Mouse (Mus musculus) spleen, postnatal 10 days (tissue): ENCODE results near the gene Wrap73.
A peak's percentile ranks its signal among the peaks of the same experiment; 100 is the strongest.

Experiments
- DNase-seq, 2 experiments: peaks; one replicate each; pipeline ENCODE4 v3.0.0; 2021 to 2022; ENCODE audit warnings: low spot score in 2 of 2

Gene Wrap73

DNA sequence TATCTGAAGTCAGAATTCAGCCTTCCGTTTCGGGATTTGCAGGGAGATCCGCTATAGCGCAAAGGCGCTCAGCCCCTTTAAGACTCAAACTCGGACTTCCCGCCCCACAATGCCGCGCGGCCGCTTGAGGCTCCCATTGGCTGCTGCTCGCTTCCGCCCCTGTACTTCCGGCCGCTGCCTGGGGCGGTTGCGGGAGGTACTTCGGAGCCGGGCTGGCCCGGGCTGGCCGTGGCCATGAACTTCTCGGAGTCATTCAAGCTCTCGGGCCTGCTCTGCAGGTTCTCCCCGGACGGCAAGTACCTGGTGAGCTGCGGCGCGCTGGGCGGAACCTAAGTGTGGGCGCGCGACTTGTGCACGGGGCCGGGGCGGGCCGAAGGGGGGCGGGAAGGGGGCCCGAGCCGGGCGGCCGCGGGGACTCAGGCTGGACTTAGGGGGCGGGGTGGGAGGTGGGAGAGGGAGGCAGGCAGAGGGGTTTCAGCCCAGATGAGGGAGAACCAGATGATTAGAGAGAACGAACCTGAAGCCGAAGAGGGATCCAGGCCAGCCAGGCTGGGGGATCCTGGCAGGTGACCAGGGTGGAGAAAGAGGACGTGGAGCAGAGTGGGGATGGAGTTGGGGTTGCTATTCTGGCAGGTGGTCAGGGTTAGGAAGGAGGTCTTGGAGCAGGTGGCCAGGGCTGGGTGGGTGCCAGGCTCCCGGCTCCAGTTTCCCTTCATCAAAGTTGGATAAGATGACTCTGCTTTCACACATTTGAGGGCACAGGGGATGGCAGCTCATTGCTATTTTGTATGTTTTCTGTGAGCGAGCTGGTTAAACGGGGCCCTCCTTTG, at the start of gene Wrap73:
Wrap73 (plus strand) TSS at position 162 of the 830 bp plus-strand sequence.
- DNase-seq: peak; percentile 76 to 92

DNA sequence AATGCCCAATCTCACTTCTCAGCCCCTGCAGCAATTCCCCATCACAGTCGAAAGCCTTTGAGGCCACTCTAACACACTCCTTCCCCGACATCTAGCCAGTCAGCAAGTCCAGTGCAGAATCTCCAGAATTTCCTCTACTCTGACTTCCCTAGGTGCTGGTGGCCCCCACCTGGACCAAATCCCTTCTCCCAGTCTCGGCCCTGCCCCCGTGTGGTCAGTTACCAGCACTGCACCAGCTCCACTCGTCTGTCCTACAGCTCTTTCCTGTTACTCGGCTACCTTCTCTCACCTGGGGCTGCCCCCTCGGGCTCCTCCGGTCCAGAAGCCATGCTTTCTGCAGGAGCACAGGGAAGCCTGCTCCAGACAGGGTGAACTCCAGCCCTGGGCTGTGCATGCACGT, 49.0 kb upstream of the Wrap73 start:
- peak; percentile 35 to 61 for DNase-seq

GRCm38 (mm10) chr4:154096111-154096510, 46.1 kb upstream of the Wrap73 start:
- no peak for DNase-seq

DNA sequence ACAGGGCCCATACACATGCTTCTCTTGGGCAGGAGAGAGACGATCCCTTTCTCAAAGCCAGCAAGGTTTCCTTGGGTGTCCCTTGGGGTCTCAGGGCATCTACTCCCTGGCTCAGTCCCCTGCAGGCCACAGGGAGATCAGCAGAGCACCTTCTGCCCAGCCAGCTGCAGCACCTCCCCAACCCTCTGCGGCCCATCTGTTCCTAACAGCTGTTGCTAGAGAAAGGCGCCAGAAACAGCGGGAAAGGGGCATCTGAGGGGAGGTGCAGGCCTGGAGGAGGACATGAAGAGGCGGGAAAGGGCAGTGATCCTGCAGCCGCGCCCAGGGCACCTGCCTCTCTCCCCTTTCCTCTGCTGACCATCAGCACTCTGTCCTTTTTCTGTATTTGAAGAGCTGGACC, 42.8 kb upstream of the Wrap73 start:
- no peak for DNase-seq

DNA sequence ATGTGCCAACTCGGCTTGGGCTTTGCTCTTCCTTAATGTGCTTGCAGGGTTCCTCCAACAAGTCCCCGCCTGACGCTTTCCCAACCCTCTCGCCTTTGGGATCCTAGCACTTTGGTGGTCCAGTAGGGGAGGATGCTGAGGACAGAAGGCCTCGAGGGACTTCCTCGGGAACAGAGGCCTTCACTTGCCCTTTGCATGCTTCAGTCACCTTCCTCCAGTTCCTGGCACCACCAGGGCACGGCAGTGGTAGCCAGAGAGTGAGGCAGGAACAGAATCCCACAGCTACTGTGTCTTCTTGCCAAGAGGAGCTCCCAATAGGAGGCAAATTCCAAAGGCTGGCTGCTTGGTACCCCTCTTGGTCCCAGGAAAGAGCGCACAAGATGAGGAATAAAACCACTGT, 38.8 kb upstream of the Wrap73 start:
- DNase-seq: no peak

- DNase-seq: no peak
Observed at GRCm38 (mm10) chr4:154103912-154104311, 38.3 kb upstream of the Wrap73 start.

GRCm38 (mm10) chr4:154105381-154106001, 36.7 kb upstream of the Wrap73 start:
- DNase-seq: peak; percentile 44 to 77

GRCm38 (mm10) chr4:154106497-154107061, 35.6 kb upstream of the Wrap73 start:
- DNase-seq: no peak

DNA sequence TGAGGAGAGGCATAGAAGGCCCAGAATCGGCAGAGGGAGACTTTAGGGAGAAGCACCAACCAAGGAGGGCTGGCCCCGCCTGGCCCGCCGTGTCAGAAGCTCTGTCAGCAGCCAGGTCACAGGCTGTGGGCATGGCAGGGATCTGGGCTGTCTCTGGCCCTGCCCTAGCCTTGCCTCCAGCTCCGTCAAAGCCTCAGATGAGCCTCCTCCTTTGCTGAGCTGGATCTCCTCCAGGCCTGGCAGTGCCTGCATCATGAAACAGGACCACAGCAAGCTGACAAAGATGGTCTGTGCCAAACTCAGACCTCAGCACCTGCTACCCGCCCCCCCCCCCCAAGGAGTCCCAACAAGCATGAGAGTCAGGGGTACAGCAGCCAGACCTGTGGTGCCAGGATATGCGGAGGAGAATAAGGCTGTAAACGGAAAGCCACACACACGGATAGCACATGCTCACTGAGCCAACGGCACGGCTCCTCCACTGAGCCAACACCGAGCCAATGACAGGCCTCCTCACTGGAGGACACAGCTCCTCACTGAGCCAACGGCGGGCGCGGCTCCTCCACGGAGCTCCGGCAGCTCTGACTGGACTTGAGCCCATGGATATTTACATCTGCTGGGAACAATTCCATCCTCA, 32.8 kb upstream of the Wrap73 start:
- no peak for DNase-seq

GRCm38 (mm10) chr4:154109850-154110243, 32.3 kb upstream of the Wrap73 start:
- no peak for DNase-seq

- DNase-seq: no peak
Observed at GRCm38 (mm10) chr4:154116421-154116820, 25.8 kb upstream of the Wrap73 start.

DNA sequence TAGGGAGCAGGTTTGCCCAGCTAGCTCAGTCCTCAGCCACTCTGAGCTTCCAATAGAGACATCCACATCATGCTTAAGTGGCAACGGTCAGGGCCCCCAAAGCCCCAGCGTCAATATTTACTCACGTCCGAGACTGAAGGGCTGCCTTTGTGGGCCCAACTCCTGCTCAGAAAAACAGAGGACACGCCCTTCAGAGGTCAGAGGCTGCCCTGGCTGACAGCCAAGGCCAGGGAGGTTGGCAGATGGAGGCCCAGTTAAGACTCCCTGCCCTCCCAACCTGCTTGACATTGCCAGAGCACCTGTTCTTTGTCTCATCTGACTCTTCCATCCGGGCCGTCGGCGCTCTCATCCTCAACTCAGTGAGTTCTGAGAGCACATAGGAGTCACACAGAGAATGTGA, 23.4 kb upstream of the Wrap73 start:
- peak; percentile 40 to 63 for DNase-seq

- no peak for DNase-seq
Observed at GRCm38 (mm10) chr4:154119208-154119607, 23.0 kb upstream of the Wrap73 start.

DNA sequence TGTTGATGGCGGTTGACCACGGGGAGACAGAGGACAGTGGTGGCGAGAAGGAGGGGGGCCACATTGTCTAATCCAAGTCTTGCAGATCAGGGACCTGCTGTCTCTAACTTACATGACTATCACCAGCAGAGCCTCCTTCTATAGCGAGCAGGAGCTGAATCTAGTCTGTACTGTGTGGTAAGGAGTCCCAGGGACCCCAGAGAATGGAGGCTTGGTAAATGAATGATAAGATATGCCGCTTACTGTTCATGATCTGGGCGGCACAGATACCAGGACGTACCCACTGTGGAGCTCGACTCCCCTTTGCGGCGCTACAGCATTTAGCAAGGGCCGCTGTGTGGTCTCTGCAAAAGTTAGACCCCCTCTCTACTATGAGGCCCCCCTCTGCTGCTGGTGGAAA, 20.4 kb upstream of the Wrap73 start:
- no peak for DNase-seq

DNA sequence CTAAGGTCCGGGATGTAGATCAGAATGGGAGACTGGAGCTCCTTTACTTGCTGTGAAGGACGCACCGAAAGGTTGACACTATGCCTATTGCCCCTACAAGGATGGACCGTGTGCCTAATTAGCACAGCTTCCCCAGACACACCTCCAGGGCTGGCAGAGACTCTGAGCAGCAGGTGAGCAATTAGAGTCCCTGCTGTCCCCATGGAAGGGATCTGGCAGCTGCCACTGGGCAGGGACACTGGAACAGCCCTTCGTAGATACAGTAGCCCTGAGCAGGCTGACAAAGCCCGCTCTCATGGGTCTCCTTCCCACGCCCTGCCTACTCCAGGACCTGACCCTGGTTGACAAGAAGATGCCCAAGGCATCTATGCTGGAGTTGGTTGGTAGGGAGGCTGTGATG, 19.8 kb upstream of the Wrap73 start:
- DNase-seq: no peak

- no peak for DNase-seq
Observed at GRCm38 (mm10) chr4:154123553-154123952, 18.6 kb upstream of the Wrap73 start.

DNA sequence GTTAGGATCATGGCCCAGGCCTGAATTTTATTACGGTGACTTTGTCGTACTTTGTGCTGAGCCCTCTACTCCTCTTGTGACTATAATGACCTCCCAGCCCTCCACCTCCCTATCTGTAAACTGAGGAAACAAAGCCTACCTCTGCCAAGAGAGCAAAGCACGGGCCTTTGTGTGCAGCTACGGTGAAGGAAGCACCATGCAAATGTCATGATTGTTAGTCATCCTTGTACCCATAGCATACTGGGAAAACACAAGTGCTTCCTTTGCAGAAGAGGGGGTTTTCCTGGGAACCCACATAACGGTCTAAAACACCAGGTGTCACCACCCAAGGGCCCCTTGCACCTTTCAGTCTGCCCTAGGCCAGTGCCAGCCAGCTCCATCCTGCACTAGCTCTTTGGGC, 17.0 kb upstream of the Wrap73 start:
- DNase-seq: no peak

- no peak for DNase-seq
Observed at GRCm38 (mm10) chr4:154127273-154127672, 14.9 kb upstream of the Wrap73 start.

DNA sequence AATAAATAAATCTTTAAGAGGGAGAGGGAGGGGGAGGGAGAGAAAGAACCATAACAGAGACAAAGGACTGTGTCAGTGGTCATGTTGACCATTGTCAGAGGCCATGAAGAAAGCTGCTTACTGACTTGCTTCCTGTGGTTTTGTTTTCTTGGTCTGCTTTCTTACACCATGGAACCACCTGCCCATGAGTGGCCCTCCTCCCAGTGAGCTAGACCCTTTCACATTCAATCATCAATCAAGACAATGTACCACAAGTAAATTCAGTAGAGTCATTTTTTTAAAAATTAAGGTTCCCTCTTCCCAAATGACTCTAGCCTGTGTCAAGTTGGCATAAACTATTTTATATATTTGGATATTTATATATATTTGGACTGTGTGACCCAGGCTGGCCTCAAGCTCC, 12.2 kb upstream of the Wrap73 start:
- no peak for DNase-seq

GRCm38 (mm10) chr4:154131894-154132293, 10.3 kb upstream of the Wrap73 start:
- DNase-seq: no peak

- no peak for DNase-seq
Observed at GRCm38 (mm10) chr4:154134803-154135202, 7.4 kb upstream of the Wrap73 start.

- DNase-seq: no peak
Observed at GRCm38 (mm10) chr4:154137139-154137538, 5.0 kb upstream of the Wrap73 start.
